Mouse (Mus musculus): Measurements from ENCODE around the gene Pomgnt1. TPM values are rescaled to one million over a fixed set of nuclear protein-coding genes. Genes with fewer than 3 reads are reported as not detected.
A peak's percentile ranks its signal among the peaks of the same experiment; 100 is the strongest.

The Pomgnt1 gene
- polyA plus RNA-seq, 1 experiment from 2014 or later = 72.4 TPM

DNA sequence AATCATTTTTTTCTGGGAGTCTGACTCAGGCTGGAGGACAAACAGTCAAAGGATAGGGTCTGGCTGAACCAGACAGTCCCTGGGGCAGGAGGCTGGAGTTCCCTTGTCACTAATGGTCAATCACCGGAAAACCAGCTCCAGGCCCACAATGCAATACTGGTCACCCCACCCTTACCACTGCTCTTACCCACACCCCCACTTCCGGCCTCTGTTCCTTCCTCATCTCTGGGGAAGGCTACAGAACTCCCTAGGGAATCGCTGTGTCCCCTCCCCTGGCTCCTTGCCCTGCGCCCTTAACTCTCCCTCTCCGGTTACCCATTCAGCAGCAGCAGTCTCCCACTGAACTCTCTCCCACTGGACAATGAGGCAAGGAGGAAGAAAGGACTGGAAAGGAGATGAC lies 53.5 kb downstream of the Pomgnt1 start:
- H3K9ac ChIP-seq = no peak overlapping the region
- no peak overlapping the region for H3K4me3 ChIP-seq
- H3K4me2 ChIP-seq = peak overlapping the region; percentile 31; the same call in 1 of the 2 replicates
- peaks cover 18% of the 10 kb centered on the region for H3K4me1 ChIP-seq
- no peaks in the 10 kb centered on the region for H3K27me3 ChIP-seq (replicated peaks)
- no peaks in the 10 kb centered on the region for H3K36me3 ChIP-seq (replicated peaks)
- WGBS = 26% methylated on average over 5 of the region's 5 CpGs
- H3K27ac ChIP-seq = no peak overlapping the region
- no peaks in the 10 kb centered on the region for H3K9me3 ChIP-seq
- ATAC-seq (replicated peaks) = no peak

DNA sequence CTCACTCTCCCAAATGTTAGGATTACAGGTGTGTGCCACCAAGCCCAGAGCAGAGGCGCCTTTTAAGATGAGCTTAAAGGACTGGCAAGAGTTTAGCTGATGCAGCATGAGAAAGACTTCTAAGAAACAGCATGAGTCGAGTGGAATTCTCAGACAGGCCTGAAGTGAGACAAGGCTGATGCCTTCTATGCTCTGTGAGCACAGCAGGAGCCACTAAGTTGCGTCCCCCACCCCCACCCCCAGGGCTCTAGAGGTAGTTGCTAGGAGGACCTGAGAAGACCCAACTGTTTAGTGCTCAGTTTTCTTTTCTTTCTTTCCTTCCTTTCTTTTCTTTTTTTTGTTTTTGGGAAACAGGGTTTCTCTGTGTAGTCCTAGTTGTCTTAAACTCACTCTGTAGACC lies 58.4 kb downstream of the Pomgnt1 start:
- peaks cover 7% of the 10 kb centered on the region for H3K4me1 ChIP-seq
- no peak for ATAC-seq (replicated peaks)
- H3K9me3 ChIP-seq = no peaks in the 10 kb centered on the region
- no peaks in the 10 kb centered on the region for H3K36me3 ChIP-seq (replicated peaks)
- no peak overlapping the region for H3K27ac ChIP-seq
- no peaks in the 10 kb centered on the region for H3K27me3 ChIP-seq (replicated peaks)
- H3K9ac ChIP-seq = no peak overlapping the region
- no peak overlapping the region for H3K4me2 ChIP-seq
- no peak overlapping the region for H3K4me3 ChIP-seq
- 31% methylated on average over 3 of the region's 3 CpGs for WGBS

DNA sequence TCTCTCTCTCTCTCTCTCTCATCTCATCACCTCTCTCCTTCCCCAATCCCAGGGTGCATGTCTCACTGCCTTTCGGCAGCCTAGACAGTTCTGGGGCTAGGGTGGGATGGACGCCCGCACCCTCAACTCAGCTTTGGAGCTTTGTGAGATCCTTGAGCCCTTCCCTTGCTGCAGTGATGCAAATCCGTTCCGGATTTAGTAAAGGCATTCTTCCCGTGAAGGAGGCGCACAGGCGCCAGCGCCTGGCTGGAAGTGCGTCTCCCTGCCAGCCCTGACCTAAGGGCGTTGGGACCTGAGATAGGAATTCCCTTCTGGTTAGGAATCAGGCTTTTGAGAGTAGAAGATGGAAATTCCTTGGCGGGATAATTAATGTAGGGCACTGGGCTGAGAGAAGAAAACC lies 59.1 kb downstream of the Pomgnt1 start:
- Histone ChIP-seq H3K36me3 (replicated peaks) (no peaks in the 10 kb centered on the region), H3K9ac (no peak overlapping the region), H3K9me3 (no peaks in the 10 kb centered on the region), H3K4me1 (peaks cover 7% of the 10 kb centered on the region), H3K4me3 (peak overlapping the region; percentile 15), H3K27ac (peak overlapping the region; percentile 48; the same call in 1 of the 2 replicates), H3K27me3 (replicated peaks) (no peaks in the 10 kb centered on the region), H3K4me2 (peak overlapping the region; percentile 41)
- 1% methylated on average over 12 of the region's 12 CpGs for WGBS
- ATAC-seq (replicated peaks) = no peak

- Histone ChIP-seq H3K4me3 (no peak overlapping the region), H3K27me3 (replicated peaks) (no peaks in the 10 kb centered on the region), H3K36me3 (replicated peaks) (no peaks in the 10 kb centered on the region), H3K4me1 (peaks cover 7% of the 10 kb centered on the region), H3K4me2 (no peak overlapping the region), H3K9ac (no peak overlapping the region), H3K27ac (no peak overlapping the region), H3K9me3 (no peaks in the 10 kb centered on the region)
- ATAC-seq (replicated peaks) = no peak
- WGBS = 91% methylated on average over 4 of the region's 4 CpGs
Observed at GRCm38 (mm10) chr4:116185083-116185482, 61.4 kb downstream of the Pomgnt1 start.

DNA sequence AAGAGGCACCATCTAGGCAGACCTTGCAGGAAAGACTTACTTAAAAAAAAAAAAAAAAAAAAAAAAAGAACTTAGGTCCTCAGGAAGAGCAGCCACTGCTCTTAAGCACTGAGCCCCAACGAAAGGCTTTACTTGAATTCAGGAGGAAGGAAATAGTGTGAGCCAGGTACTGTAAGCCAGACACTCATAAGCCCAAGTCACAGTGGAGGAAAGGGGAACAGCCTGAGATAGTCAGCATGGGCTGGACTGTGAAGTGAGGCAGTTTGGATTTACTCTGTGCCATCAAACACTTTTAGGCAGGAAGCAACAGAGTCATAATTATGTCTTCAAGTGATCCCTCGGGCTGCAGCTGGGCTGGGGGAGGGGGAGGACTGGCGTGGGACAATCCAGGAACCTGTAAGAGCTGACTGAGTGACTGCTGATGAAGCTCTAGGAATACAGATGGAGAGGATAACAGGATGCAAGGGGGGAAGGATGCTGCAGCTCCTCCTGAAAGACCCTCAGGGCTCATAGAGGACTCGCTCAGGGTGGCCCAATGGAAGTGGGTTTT lies 68.7 kb downstream of the Pomgnt1 start:
- H3K27me3 ChIP-seq (replicated peaks) = no peaks in the 10 kb centered on the region
- WGBS = 79% methylated on average over 4 of the region's 4 CpGs

GRCm38 (mm10) chr4:116193583-116194383 lies 70.1 kb downstream of the Pomgnt1 start:
- no peak for ATAC-seq (replicated peaks)
- H3K9me3 ChIP-seq = no peaks in the 10 kb centered on the region

More for the DNA sequence above, 68.7 kb downstream of the Pomgnt1 start:
- no peak for ATAC-seq (replicated peaks)
- no peaks in the 10 kb centered on the region for H3K4me1 ChIP-seq
- no peaks in the 10 kb centered on the region for H3K9me3 ChIP-seq
- no peak overlapping the region for H3K27ac ChIP-seq
- H3K36me3 ChIP-seq (replicated peaks) = no peaks in the 10 kb centered on the region
- H3K4me3 ChIP-seq = no peak overlapping the region
- H3K9ac ChIP-seq = no peak overlapping the region
- no peak overlapping the region for H3K4me2 ChIP-seq

DNA sequence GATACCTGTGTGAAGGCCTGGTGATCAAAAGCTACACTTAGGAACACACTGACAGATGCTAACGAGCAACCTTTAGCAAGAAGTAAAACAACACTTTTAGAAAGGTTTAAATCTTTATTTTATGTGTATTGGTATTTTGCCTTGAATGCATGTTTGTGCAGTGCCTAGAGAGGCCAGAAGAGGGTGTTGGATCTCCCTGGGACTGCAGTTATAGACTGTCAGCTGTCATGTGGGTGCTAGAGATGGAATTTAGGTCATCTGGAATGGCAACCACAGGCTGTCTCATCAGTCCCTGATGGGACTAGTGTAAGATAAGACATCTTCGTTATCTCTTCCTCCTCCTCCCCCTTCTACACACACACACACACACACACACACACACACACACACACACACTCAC lies 74.8 kb downstream of the Pomgnt1 start:
- Histone ChIP-seq H3K9me3 (no peaks in the 10 kb centered on the region), H3K4me2 (no peak overlapping the region), H3K4me1 (no peaks in the 10 kb centered on the region), H3K27ac (no peak overlapping the region), H3K9ac (no peak overlapping the region), H3K4me3 (no peak overlapping the region), H3K36me3 (replicated peaks) (no peaks in the 10 kb centered on the region), H3K27me3 (replicated peaks) (no peaks in the 10 kb centered on the region)
- no peak for ATAC-seq (replicated peaks)
- WGBS = 79% methylated on average over 2 of the region's 2 CpGs

More at GRCm38 (mm10) chr4:116193583-116194383, 70.1 kb downstream of the Pomgnt1 start:
- no peak overlapping the region for H3K4me3 ChIP-seq
- no peak overlapping the region for H3K4me2 ChIP-seq
- no peaks in the 10 kb centered on the region for H3K27me3 ChIP-seq (replicated peaks)
- H3K27ac ChIP-seq = no peak overlapping the region
- no peaks in the 10 kb centered on the region for H3K4me1 ChIP-seq
- 73% methylated on average over 9 of the region's 9 CpGs for WGBS
- H3K36me3 ChIP-seq (replicated peaks) = no peaks in the 10 kb centered on the region
- no peak overlapping the region for H3K9ac ChIP-seq

DNA sequence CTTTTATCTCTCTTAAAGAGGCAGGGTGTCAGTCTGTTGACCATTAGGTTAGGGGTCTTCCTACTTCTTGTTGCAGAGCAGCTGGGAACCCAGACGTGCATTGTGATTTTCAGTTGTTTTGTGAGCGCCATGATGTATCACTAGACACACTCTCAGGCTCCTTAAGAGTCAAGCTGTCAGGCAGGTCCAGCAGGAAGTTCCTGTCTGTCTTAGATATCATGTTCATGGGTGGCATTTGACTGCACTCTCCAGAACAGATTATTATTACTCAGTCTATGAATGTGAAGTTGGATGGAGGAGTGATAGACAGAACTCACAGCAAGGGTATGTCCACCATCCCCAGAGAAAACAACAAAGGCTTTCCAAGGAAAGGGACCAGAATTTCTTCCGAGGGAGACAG lies 80.8 kb downstream of the Pomgnt1 start:
- no peak overlapping the region for H3K27ac ChIP-seq
- no peaks in the 10 kb centered on the region for H3K27me3 ChIP-seq (replicated peaks)
- no peak overlapping the region for H3K4me3 ChIP-seq
- ATAC-seq (replicated peaks) = no peak
- no peak overlapping the region for H3K9ac ChIP-seq
- no peaks in the 10 kb centered on the region for H3K36me3 ChIP-seq (replicated peaks)
- no peak overlapping the region for H3K4me2 ChIP-seq
- WGBS = 74% methylated on average over 3 of the region's 3 CpGs
- no peaks in the 10 kb centered on the region for H3K4me1 ChIP-seq
- no peaks in the 10 kb centered on the region for H3K9me3 ChIP-seq

DNA sequence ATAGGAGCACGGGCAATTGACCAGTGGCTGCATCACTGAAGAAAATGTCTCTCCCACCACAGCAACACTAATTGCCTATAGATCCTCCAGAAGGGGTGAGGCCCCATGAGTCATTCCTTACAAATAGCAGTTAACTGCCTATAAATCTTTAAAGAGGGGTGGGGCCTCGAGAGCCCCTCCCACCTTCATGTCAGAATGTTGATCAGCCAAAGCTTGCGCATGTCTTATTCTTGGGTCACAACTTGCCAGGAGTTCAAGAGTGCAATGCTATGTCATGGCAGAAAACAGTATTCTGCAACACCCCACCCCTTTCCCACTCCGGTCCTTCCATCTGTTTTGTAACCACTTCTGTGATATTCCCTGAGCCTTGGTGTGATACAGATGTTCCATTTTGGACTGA lies 82.9 kb downstream of the Pomgnt1 start:
- ATAC-seq (replicated peaks) = no peak
- no peak overlapping the region for H3K9ac ChIP-seq
- 92% methylated on average over 4 of the region's 4 CpGs for WGBS

GRCm38 (mm10) chr4:116208891-116209290 lies 85.3 kb downstream of the Pomgnt1 start:
- H3K27ac ChIP-seq = no peak overlapping the region
- H3K4me3 ChIP-seq = no peak overlapping the region
- no peak overlapping the region for H3K4me2 ChIP-seq
- no peaks in the 10 kb centered on the region for H3K27me3 ChIP-seq (replicated peaks)
- H3K9ac ChIP-seq = no peak overlapping the region
- H3K36me3 ChIP-seq (replicated peaks) = no peaks in the 10 kb centered on the region
- 84% methylated on average over 1 of the region's 1 CpGs for WGBS
- no peaks in the 10 kb centered on the region for H3K4me1 ChIP-seq
- H3K9me3 ChIP-seq = no peaks in the 10 kb centered on the region
- no peak for ATAC-seq (replicated peaks)

More for the DNA sequence above, 82.9 kb downstream of the Pomgnt1 start:
- Histone ChIP-seq H3K4me3 (no peak overlapping the region), H3K27ac (no peak overlapping the region), H3K9me3 (no peaks in the 10 kb centered on the region), H3K4me2 (no peak overlapping the region), H3K36me3 (replicated peaks) (no peaks in the 10 kb centered on the region), H3K4me1 (no peaks in the 10 kb centered on the region), H3K27me3 (replicated peaks) (no peaks in the 10 kb centered on the region)

Measured in midbrain, embryonic 15.5 days (tissue).